Mouse (Mus musculus) midbrain, postnatal 0 days (tissue): Measurements from ENCODE around the gene Fndc9. TPM values are rescaled to one million over a fixed set of nuclear protein-coding genes. Genes with fewer than 3 reads are reported as not detected.

Source experiments
- ATAC-seq: fragments of 200-750 bp; cut with Nextera tagmentation; 2 replicates; pipeline ENCODE4 v1.8.0; 2017; ENCODE audit warnings: moderate number of reproducible peaks, mild to moderate bottlenecking, moderate TSS enrichment, moderate library complexity; ENCODE audit not compliant: low FRiP score
- DNase-seq: peaks from one replicate; pipeline ENCODE4 v3.0.0-alpha.2; 2015; ENCODE audit warnings: low spot score
- H3K27ac ChIP-seq: fragments of 300-500 bp; sonication (generic); 2 replicates; pipeline ENCODE4 v1.5.1; 2014; ENCODE audit warnings: low read depth, mild to moderate bottlenecking, low read length, mixed read lengths
- H3K27me3 ChIP-seq: fragments of 300-500 bp; sonication (generic); 2 replicates; pipeline ENCODE4 v1.6.1; 2014; ENCODE audit warnings: low read length, control low read depth, mixed read lengths; ENCODE audit not compliant: insufficient read depth
- H3K36me3 ChIP-seq: fragments of 300-500 bp; sonication (generic); 2 replicates; pipeline ENCODE4 v1.6.1; 2014; ENCODE audit warnings: low read length, control low read depth, mixed read lengths; ENCODE audit not compliant: insufficient read depth
- H3K4me1 ChIP-seq: fragments of 300-500 bp; sonication (generic); 2 replicates; pipeline ENCODE4 v1.6.1; 2014; ENCODE audit warnings: mild to moderate bottlenecking, control low read depth, antibody characterized with exemption, low read length, mixed read lengths; ENCODE audit not compliant: insufficient read depth
- H3K4me2 ChIP-seq: fragments of 300-500 bp; sonication (generic); 2 replicates; pipeline ENCODE4 v1.6.1; 2014; ENCODE audit warnings: low read depth, mild to moderate bottlenecking, low read length, mixed read lengths; ENCODE audit not compliant: poor library complexity, severe bottlenecking
- H3K4me3 ChIP-seq: fragments of 300-500 bp; sonication (generic); 2 replicates; pipeline ENCODE4 v1.5.1; 2014; ENCODE audit warnings: low read depth, mild to moderate bottlenecking, low read length, moderate library complexity
- H3K9ac ChIP-seq: fragments of 300-500 bp; sonication (generic); replicated peaks from 2 replicates; pipeline ENCODE4 v1.6.1; 2014; ENCODE audit warnings: mild to moderate bottlenecking, low read length, moderate library complexity, mixed read lengths; ENCODE audit not compliant: poor library complexity, severe bottlenecking
- H3K9me3 ChIP-seq: fragments of 300-500 bp; sonication (generic); 2 replicates; pipeline ENCODE4 v1.6.1; 2016; ENCODE audit warnings: low read length, control low read depth
- CTCF ChIP-seq: IDR thresholded peaks from 2 replicates; pipeline ENCODE4 v1.5.1; 2016; ENCODE audit warnings: antibody characterized with exemption, mild to moderate bottlenecking
- WGBS: fragments of 180-500 bp; shearing (Covaris S2); extraction: QIAGEN DNeasy Blood & Tissue Kit; methylation state at CpG from one replicate; pipeline ENCODE4 v1.1.7; 2014; 5-methylcytosine and 5-hydroxymethylcytosine counted together
- polyA plus RNA-seq: library from polyadenylated mRNA; unstranded; fragments of >200 nt; fragmentation: Nextera tagmentation; extraction: Ambion mirVana; gene quantifications from 2 replicates; pipeline ENCODE4 v1.2.1, GENCODE M21; 2015
- total RNA-seq: library from RNA; depleted of rRNA; stranded (reverse); fragments of >200 nt; gene quantifications from 2 replicates; pipeline ENCODE4 v1.2.3, GENCODE M21; 2014

Gene Fndc9
- total and polyA plus RNA-seq, 2 experiments from 2014 or later = 12.2 to 18.9 TPM

- Histone ChIP-seq H3K36me3 (peaks cover 73% of the 10 kb centered on the region), H3K9me3 (no peaks in the 10 kb centered on the region), H3K27me3 (no peaks in the 10 kb centered on the region), H3K4me1 (no peaks in the 10 kb centered on the region), H3K27ac (no peak overlapping the region), H3K9ac (0 out of 2 replicates have a peak overlapping the region, but pooled peaks have one; percentile 4), H3K4me2 (no peak overlapping the region), H3K4me3 (no peak overlapping the region)
- 63% methylated on average over 8 of the region's 8 CpGs for WGBS
- ATAC-seq = no peak
- no peak for DNase-seq
- no peak for TF ChIP-seq CTCF
These were observed 36.8 kb downstream of the Fndc9 start for GRCm38 (mm10) chr11:46272058-46272681.

DNA sequence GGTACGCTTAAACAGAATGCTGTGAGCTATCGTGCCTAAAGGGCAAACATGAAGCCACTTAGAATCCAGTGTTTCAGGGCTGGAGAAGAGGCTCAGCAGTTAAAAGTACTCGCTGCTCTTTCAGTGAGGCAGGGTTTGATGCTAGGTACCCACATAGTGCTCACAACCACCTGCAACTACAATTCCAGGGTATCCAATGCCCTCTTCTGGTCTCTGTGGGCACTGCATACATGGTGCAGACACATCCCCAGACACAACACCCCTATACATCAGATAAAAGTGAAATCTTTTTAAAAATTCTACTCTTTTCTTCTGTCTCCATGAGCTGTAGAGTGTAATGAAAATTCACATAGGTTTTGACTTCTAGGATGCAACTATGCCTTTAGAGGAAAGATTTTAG lies 38.6 kb downstream of the Fndc9 start:
- peak; percentile 48 for TF ChIP-seq CTCF

DNA sequence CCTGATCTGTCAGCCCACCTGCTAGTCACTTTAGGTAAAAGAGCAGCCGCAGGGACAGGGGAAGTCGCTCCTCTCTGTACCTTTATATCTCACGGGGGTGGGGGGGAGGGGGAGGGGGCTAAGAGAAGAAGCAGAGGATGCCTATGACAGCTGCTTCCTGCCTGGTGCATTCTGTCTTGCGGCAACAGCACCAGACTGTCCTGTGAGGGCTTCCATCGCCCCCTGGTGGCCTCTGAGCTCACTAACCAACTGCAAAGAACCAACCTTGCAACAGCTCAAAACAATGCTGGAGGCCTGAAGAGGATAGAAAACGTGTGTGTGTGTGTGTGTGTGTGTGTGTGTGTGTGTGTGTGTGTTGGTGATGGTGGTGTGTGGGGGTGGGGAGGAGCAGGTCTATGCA lies 40.0 kb downstream of the Fndc9 start:
- DNase-seq (peak; percentile 82), ATAC-seq (peak; percentile 82)
- peaks cover 87% of the 10 kb centered on the region for H3K36me3 ChIP-seq
- no peak overlapping the region for H3K4me3 ChIP-seq
- H3K4me2 ChIP-seq = no peak overlapping the region
- TF ChIP-seq CTCF = peak; percentile 85
- H3K27me3 ChIP-seq = no peaks in the 10 kb centered on the region
- H3K27ac ChIP-seq = no peak overlapping the region
- H3K9ac ChIP-seq = no peak overlapping the region
- no peaks in the 10 kb centered on the region for H3K4me1 ChIP-seq
- 10% methylated on average over 6 of the region's 6 CpGs for WGBS
- no peaks in the 10 kb centered on the region for H3K9me3 ChIP-seq

More for the DNA sequence above, 38.6 kb downstream of the Fndc9 start:
- Histone ChIP-seq H3K36me3 (peaks cover 84% of the 10 kb centered on the region), H3K27ac (no peak overlapping the region), H3K27me3 (no peaks in the 10 kb centered on the region), H3K4me2 (no peak overlapping the region), H3K9me3 (no peaks in the 10 kb centered on the region), H3K4me1 (no peaks in the 10 kb centered on the region), H3K4me3 (no peak overlapping the region), H3K9ac (no peak overlapping the region)
- WGBS = 93% methylated on average over 3 of the region's 3 CpGs
- no peak for DNase-seq
- no peak for ATAC-seq

DNA sequence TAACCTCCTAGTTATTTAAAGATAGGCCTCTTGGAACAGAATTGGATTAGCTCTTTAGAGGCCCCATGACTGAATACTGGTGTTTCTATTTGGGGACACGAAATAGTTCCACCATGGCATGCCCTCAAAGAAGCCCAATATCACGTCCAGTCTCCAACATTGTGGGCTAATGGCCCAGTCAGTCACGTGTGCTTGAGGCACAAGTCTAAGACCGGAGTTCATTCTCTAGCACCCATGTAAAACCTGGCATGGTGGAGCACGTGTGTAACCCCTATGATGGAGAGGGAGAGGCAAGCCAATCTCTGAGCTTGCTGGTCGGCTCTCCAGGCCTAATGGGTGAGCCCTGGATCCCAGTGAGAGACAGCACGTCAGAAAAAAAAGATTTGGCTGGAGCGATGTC lies 40.8 kb downstream of the Fndc9 start:
- WGBS = 92% methylated on average over 8 of the region's 8 CpGs
- Histone ChIP-seq H3K27ac (no peak overlapping the region), H3K36me3 (peaks cover 86% of the 10 kb centered on the region), H3K27me3 (no peaks in the 10 kb centered on the region), H3K9ac (no peak overlapping the region), H3K4me3 (no peak overlapping the region), H3K9me3 (no peaks in the 10 kb centered on the region), H3K4me2 (no peak overlapping the region), H3K4me1 (no peaks in the 10 kb centered on the region)
- ATAC-seq (no peak), DNase-seq (no peak)
- TF ChIP-seq CTCF = no peak

DNA sequence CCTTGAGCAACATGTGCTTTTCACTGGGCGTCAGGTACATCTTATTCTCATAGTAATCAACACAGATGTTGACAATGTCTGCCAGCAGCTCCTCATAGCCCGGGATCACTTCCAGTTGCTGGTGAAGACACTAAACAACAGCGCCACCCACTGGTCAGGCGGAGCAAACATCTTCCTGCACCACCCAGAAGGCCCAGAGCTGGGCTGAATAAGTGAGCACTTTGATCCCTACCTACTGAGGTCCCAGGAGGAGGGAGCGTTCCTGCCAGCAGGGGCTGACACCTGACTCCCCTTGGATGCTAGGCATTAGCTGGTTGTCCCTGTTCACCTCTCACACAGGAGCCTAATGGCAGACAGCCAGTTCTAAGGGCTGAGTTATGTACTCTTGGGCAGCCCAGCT lies 41.4 kb downstream of the Fndc9 start:
- no peak for ATAC-seq
- H3K9me3 ChIP-seq = no peaks in the 10 kb centered on the region
- no peaks in the 10 kb centered on the region for H3K4me1 ChIP-seq
- no peak overlapping the region for H3K9ac ChIP-seq
- peak; percentile 66 for TF ChIP-seq CTCF
- 42% methylated on average over 5 of the region's 5 CpGs for WGBS
- no peaks in the 10 kb centered on the region for H3K27me3 ChIP-seq
- H3K36me3 ChIP-seq = peaks cover 86% of the 10 kb centered on the region
- no peak overlapping the region for H3K4me3 ChIP-seq
- DNase-seq = peak; percentile 51
- no peak overlapping the region for H3K27ac ChIP-seq
- H3K4me2 ChIP-seq = no peak overlapping the region

GRCm38 (mm10) chr11:46278140-46278539 lies 42.8 kb downstream of the Fndc9 start:
- H3K27ac ChIP-seq = no peak overlapping the region
- H3K9ac ChIP-seq = no peak overlapping the region
- no peak overlapping the region for H3K4me2 ChIP-seq
- no peaks in the 10 kb centered on the region for H3K4me1 ChIP-seq
- H3K27me3 ChIP-seq = no peaks in the 10 kb centered on the region
- DNase-seq (no peak), ATAC-seq (no peak)
- H3K36me3 ChIP-seq = peaks cover 86% of the 10 kb centered on the region
- 62% methylated on average over 5 of the region's 5 CpGs for WGBS
- H3K4me3 ChIP-seq = no peak overlapping the region
- no peaks in the 10 kb centered on the region for H3K9me3 ChIP-seq
- no peak for TF ChIP-seq CTCF
